Mouse (Mus musculus) liver, postnatal 0 days (tissue): ENCODE measurements around the gene Adam21. TPM values are rescaled to one million over a fixed set of nuclear protein-coding genes. Genes with fewer than 3 reads are reported as not detected.

Experiments used
- ATAC-seq: fragments of 200-750 bp; cut with Nextera tagmentation; 2 replicates; pipeline ENCODE4 v1.8.0; 2017; ENCODE audit warnings: mild to moderate bottlenecking, moderate library complexity
- DNase-seq: peaks from one replicate; pipeline ENCODE4 v3.0.0-alpha.2; 2016
- H3K27ac ChIP-seq: fragments of 300-500 bp; sonication (generic); 2 replicates; pipeline ENCODE4 v1.5.1; 2014; ENCODE audit warnings: antibody characterized with exemption, moderate library complexity, mild to moderate bottlenecking, low read depth
- H3K27me3 ChIP-seq: fragments of 300-500 bp; sonication (generic); 2 replicates; pipeline ENCODE4 v1.6.1; 2014; ENCODE audit warnings: low read length, control low read depth, mixed read lengths; ENCODE audit not compliant: insufficient read depth
- H3K36me3 ChIP-seq: fragments of 300-500 bp; sonication (generic); replicated peaks from 2 replicates; pipeline ENCODE4 v1.6.1; 2014; ENCODE audit warnings: mild to moderate bottlenecking, control low read depth, low read length, moderate library complexity, mixed read lengths; ENCODE audit not compliant: insufficient read depth
- H3K4me1 ChIP-seq: fragments of 300-500 bp; sonication (generic); 2 replicates; pipeline ENCODE4 v1.6.1; 2014; ENCODE audit warnings: antibody characterized with exemption, mild to moderate bottlenecking, control low read depth; ENCODE audit not compliant: insufficient read depth
- H3K4me2 ChIP-seq: fragments of 300-500 bp; sonication (generic); 2 replicates; pipeline ENCODE4 v1.6.1; 2014; ENCODE audit warnings: low read depth, mild to moderate bottlenecking, low read length, moderate library complexity, mixed read lengths
- H3K4me3 ChIP-seq: fragments of 300-500 bp; sonication (generic); 2 replicates; pipeline ENCODE4 v1.5.1; 2014; ENCODE audit warnings: low read depth, low read length
- H3K9ac ChIP-seq: fragments of 300-500 bp; sonication (generic); replicated peaks from 2 replicates; pipeline ENCODE4 v1.6.1; 2014; ENCODE audit warnings: mild to moderate bottlenecking, moderate library complexity
- H3K9me3 ChIP-seq: fragments of 300-500 bp; sonication (generic); 2 replicates; pipeline ENCODE4 v1.6.1; 2016; ENCODE audit warnings: mild to moderate bottlenecking, control low read depth, low read length, mixed read lengths
- CTCF ChIP-seq: sonication (generic); IDR thresholded peaks from 2 replicates; pipeline ENCODE4 v1.5.1; 2016; ENCODE audit warnings: antibody characterized with exemption, low read depth
- EP300 ChIP-seq: IDR thresholded peaks from 2 replicates; pipeline ENCODE4 v1.6.1; 2016; ENCODE audit warnings: antibody characterized with exemption, low read depth, mild to moderate bottlenecking
- WGBS: fragments of 180-500 bp; shearing (Covaris S2); extraction: QIAGEN DNeasy Blood & Tissue Kit; methylation state at CpG from one replicate; pipeline ENCODE4 v1.1.7; 2014; ENCODE audit not compliant: insufficient replicate concordance; 5-methylcytosine and 5-hydroxymethylcytosine counted together
- polyA plus RNA-seq: library from polyadenylated mRNA; unstranded; fragments of >200 nt; fragmentation: Nextera tagmentation; extraction: Ambion mirVana; gene quantifications from 2 replicates; pipeline ENCODE4 v1.2.1, GENCODE M21; 2015

The Adam21 gene
- not detected in 2 replicates for polyA plus RNA-seq

DNA sequence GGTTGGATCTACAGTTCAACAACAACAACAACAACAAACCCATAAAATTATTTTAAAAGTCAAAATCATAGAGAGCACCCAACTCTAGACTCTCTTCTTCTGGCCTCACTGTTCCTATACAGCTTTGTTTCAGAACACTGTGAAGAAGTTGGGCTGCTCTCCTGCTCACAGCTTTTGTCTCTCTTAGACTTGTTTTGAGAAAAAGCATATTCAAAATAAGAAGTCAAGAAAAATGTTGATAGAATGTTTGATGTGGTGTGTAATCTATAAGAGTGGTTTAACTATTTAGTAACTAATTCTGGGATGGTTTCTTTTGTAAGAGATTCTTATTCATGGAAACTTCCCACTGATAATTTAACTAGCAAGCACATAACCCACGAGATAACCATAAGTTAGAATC lies at the start of gene Adam21:
Gene Adam21, minus strand, starts transcription at position 101 of the 400 bp plus-strand sequence.
- H3K4me1 ChIP-seq = no peaks in the 10 kb centered on the region
- H3K4me3 ChIP-seq = no peak within 1 kb of the TSS
- ATAC-seq (no peak), DNase-seq (no peak)
- H3K27me3 ChIP-seq = no peaks in the 10 kb centered on the region
- 73% methylated on average over 1 of the region's 1 CpGs for WGBS
- TF ChIP-seq CTCF (no peak), EP300 (no peak)
- H3K36me3 ChIP-seq = peaks cover 5% of the 10 kb centered on the region; the same call in 1 of the 2 replicates
- H3K9me3 ChIP-seq = no peaks in the 10 kb centered on the region
- no peak within 1 kb of the TSS for H3K4me2 ChIP-seq
- H3K9ac ChIP-seq = no peak within 1 kb of the TSS
- no peak within 1 kb of the TSS for H3K27ac ChIP-seq

DNA sequence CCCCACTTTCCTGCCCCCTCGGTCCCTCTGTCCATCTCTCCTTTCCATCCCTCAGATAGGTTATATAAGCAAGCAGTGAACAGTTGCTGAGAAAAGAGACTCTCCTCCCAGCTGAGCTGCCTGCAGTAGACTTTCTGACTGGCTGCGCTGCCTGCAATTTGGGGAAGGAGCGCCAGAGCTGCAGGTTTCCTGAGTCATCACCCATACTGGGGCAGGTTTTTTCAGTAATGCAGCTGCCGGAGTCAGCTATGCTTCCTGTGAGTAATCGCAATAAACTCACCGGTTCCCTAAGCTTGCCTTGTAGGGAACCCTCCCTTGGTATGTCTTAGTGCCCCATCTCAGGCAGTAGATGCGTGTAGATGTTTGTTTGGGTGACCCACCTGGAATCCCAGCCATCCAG lies 48.7 kb upstream of the Adam21 start:
- WGBS = 26% methylated on average over 7 of the region's 7 CpGs
- no peak for ATAC-seq

DNA sequence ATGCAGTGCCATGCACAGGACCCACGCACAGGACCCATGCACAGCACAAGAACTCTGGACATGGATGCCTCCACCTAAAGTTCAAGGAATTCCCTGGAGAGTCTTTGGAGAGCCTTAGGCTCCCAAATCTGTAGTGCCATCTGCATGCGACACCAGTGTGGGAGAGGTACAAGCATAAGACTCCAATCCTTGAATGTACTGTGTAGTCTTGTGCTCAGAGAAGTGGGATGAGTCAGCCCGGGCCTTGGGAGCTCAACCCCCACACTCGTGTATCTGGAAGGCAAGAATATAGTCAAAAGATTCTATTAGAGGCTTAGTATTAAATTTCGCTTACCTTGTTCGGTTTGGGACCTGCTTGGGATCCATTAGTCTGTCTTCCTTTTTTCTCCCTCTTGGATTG lies 47.5 kb upstream of the Adam21 start:
- H3K27ac ChIP-seq = no peak overlapping the region

More for the DNA sequence above, 48.7 kb upstream of the Adam21 start:
- H3K9me3 ChIP-seq = no peaks in the 10 kb centered on the region
- H3K9ac ChIP-seq = no peak overlapping the region
- no peak overlapping the region for H3K4me3 ChIP-seq
- H3K27me3 ChIP-seq = no peaks in the 10 kb centered on the region
- no peaks in the 10 kb centered on the region for H3K4me1 ChIP-seq
- H3K27ac ChIP-seq = no peak overlapping the region
- no peak for DNase-seq
- H3K4me2 ChIP-seq = no peak overlapping the region
- no peaks in the 10 kb centered on the region for H3K36me3 ChIP-seq
- TF ChIP-seq EP300 = no peak

DNA sequence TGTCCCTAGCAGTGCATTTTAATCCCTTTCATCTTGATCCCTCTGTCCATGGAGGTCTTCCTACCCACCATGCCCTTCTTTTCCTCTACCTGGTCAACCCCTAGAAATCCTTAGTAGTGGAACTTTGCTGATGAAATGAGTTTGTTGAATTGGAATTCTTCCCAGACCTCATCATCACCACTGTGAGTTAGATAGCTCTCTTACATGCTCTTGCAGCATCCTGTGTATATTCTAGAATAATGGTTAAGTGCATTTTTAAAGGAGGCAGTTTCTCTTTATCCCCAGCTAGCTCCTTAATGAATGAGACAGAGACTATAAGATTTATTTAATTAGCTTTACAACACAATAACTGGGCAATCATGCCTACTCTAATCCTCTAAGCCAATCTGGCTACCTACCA lies 41.2 kb upstream of the Adam21 start:
- H3K9me3 ChIP-seq = no peaks in the 10 kb centered on the region
- H3K9ac ChIP-seq = no peak overlapping the region
- no peaks in the 10 kb centered on the region for H3K36me3 ChIP-seq
- no peak overlapping the region for H3K4me2 ChIP-seq
- 0 out of 2 replicates have a peak, but pooled peaks cover 3% of the 10 kb centered on the region for H3K27me3 ChIP-seq
- no peak for ATAC-seq
- no peaks in the 10 kb centered on the region for H3K4me1 ChIP-seq
- H3K4me3 ChIP-seq = no peak overlapping the region
- no peak for DNase-seq
- TF ChIP-seq CTCF = no peak
- TF ChIP-seq EP300 = no peak
- H3K27ac ChIP-seq = no peak overlapping the region

More for the DNA sequence above, 47.5 kb upstream of the Adam21 start:
- ATAC-seq (no peak), DNase-seq (no peak)
- WGBS = 78% methylated on average over 6 of the region's 6 CpGs
- Histone ChIP-seq H3K4me2 (no peak overlapping the region), H3K27me3 (no peaks in the 10 kb centered on the region), H3K4me3 (no peak overlapping the region), H3K36me3 (no peaks in the 10 kb centered on the region), H3K9me3 (no peaks in the 10 kb centered on the region), H3K9ac (no peak overlapping the region), H3K4me1 (no peaks in the 10 kb centered on the region)
- TF ChIP-seq EP300 (no peak), CTCF (no peak)

DNA sequence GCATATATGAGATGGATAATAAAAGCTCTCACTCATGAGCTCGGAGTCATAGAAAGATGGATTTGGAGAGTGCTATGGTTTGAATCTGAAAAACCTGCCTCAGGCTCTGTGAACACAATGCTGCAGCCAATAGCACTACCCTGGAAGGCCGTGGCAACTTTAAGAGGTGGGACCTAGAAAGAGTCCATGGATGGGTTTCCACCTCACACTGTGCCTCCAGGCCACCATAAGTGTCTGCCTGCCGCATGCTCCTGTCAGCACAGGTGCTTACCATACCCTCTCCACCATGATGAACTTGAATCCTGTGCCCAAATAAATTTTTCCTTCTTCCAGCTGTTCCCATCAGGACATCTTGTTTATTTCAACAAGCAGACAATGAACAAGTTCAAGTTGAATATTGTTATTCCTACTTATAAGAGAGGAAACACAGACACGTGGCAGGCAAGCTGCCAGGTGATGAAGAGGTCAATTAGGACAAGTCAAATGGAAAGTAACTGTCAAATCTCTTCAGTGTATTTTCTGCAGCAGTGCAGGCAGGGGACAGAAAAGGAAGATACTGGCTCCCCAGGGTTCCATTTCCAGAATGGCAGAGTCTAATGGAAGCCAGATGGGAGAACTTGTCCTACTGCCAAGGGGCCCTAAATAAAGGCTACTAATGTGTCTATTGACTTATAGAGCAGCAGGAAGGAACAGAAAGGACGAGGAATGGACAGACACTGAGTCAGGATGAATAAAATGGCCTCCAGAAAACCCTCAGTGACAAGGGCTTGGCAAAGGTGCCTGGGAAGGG lies 36.9 kb upstream of the Adam21 start:
- no peak for ATAC-seq
- no peak overlapping the region for H3K4me3 ChIP-seq
- DNase-seq = no peak
- H3K9me3 ChIP-seq = no peaks in the 10 kb centered on the region
- 0 out of 2 replicates have a peak, but pooled peaks cover 3% of the 10 kb centered on the region for H3K27me3 ChIP-seq
- no peaks in the 10 kb centered on the region for H3K36me3 ChIP-seq
- no peak overlapping the region for H3K9ac ChIP-seq
- H3K4me1 ChIP-seq = no peaks in the 10 kb centered on the region
- no peak overlapping the region for H3K27ac ChIP-seq
- H3K4me2 ChIP-seq = no peak overlapping the region
- 59% methylated on average over 5 of the region's 5 CpGs for WGBS
- TF ChIP-seq EP300 (no peak), CTCF (no peak)

DNA sequence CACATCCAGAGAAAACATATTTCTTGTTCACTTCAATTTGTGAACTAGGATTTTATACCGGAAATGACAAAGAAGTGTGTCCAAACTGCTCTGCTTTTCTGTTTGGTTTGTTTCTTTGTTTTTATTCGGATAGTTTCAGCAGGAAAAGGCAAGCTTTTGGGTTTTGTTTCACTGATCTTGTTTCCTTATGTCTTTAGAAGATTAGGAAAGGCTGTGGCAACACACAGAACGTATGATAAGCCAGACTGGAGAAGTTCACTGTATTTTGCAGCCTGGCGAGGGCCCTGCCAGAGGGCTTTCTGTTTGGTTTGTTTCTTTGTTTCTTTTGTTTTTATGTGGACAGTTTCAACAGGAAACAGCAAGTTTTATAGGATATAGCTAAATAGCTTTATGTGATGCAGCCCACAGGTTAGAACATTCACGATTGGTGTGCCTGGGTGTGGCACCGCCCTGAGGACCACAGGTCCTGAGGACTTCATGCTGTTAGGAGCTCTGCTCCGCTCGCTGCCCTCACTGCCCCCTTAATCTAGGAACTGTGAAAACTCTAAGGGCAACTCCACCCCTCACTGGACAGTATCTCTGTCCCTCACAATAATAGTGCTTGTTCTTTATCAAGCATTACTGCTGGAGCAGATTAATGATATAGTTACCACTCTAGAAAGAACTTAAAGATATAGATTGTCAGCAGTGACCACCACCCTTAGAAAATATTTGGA lies 28.4 kb upstream of the Adam21 start:
- Histone ChIP-seq H3K4me1 (peaks cover 11% of the 10 kb centered on the region), H3K9me3 (no peaks in the 10 kb centered on the region), H3K27ac (peak overlapping the region; percentile 48; the same call in 1 of the 2 replicates), H3K4me2 (no peak overlapping the region), H3K4me3 (no peak overlapping the region), H3K9ac (no peak overlapping the region), H3K27me3 (no peaks in the 10 kb centered on the region), H3K36me3 (no peaks in the 10 kb centered on the region)
- no peak for ATAC-seq
- TF ChIP-seq EP300 (peak; percentile 17; the same call in 1 of the 2 replicates), CTCF (no peak)
- DNase-seq = no peak
- 59% methylated on average over 8 of the region's 8 CpGs for WGBS
